Mouse (Mus musculus) cerebellum, adult 2 months (tissue): ENCODE measurements around the gene Zfhx3.

Experiments
- CTCF ChIP-seq: fragments of 200-500 bp; IDR thresholded peaks from 2 replicates; pipeline ENCODE4 v1.5.1; 2011; ENCODE audit warnings: low read depth, mild to moderate bottlenecking, control low read depth, low read length, moderate library complexity, borderline replicate concordance; ENCODE audit not compliant: insufficient read depth
- POLR2A ChIP-seq: fragments of 200-500 bp; IDR thresholded peaks from 2 replicates; pipeline ENCODE4 v1.6.1; 2011; ENCODE audit warnings: low read length, control low read depth, borderline replicate concordance; ENCODE audit not compliant: insufficient read depth

DNA sequence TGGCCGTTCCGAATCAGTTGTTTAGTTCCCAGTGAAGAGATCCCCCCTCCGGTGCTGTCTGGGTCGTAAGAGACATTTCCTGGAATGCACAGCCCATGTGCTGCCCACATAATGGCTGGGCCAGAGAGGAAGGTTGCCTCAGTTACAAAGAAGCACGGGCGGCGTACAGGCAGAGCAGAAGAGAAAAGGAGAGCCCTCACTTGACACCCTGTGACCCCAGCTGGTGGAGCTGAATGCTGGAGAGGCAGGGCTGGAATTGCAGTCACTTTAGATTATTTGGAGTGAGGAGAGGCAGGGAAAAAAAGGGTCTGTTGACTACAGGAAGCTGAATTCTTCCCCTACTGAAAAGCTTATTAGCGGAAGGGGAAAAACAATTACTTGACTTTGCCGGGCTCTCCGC lies 958.1 kb downstream of the Zfhx3 start:
- no peak for TF ChIP-seq POLR2A
- TF ChIP-seq CTCF = no peak
